Mouse (Mus musculus) T-helper 2 cell (primary cell): ENCODE measurements at regions not wholly inside any gene's neighbourhood (a gene's known extent, or its start where the extent isn't known, plus 50 kb on each side); places are given as distances from the start of the nearest gene placed in this dataset.

Source experiments
- in situ Hi-C: fragments of 300-600 bp; cut with MboI, MseI; formaldehyde crosslinking; loops from one replicate; pipeline ENCODE4 v1.15.1; 2025; ENCODE audit warnings: high pct_unique_total_duplicates

DNA sequence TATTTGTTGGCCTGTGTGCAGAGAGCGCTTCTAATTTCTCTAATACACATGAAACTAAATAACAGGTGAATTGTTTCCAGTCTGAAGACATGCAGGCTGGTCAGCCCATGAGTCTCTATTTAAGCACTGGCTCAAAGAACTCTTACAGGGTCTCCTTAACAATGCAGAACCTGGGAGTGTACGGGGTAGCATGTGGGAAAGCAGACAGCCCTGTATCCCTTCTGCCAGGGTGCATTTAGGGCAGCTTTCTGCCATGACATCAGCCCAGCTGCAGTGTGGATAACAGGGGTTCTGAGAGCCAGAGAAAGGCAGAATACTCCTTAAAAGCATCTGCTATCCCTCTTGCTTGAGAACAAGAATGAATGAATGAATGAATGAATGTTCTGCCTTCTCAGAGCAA, 164.7 kb downstream of the Grb14 start:
- in situ Hi-C loops, result no loop called here

DNA sequence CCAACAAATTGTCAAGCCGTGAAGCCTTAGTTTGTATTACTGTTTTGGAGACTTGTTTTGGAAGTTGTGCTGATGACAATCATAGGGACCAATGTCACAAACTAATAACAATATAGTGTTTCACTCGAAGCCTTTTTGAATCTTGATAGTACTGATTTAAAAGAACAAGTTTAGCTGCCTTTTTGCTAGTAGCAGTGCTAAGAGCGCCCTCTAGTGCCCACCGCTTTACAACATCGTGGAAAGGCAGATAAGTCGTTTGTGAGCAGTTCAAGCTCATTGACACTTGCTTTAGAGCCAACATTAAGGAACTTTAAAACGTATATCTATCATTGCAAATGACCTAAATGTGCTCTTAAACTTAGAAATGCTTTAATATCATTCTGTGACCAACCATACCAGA, 170.9 kb downstream of the Grb14 start:
- in situ Hi-C loops, result loop anchor here (10.0 kb wide), 1 partner anchor 809 kb away; no protein-coding TSS in a partner anchor

DNA sequence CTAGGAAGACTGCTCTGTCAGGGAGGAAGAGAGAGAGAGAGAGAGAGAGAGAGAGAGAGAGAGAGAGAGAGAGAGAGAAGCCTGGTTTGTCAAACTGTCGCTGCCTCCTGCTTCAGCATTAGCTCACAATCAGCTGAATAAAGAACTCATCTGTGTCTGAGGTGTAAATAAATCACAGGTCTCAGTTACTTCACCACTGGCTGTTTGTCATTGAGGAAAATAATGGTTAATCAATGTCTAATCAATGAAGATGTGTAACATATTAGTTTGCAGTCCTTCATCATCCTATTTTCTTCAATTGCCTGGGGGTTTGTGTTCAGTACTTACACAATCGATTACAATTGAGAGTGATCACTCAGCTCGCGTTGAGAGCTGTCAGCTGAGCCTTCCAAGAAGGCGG, 171.9 kb downstream of the Grb14 start:
- in situ Hi-C loops, result loop anchor here (10.0 kb wide), 1 partner anchor 808 kb away; no protein-coding TSS in a partner anchor

DNA sequence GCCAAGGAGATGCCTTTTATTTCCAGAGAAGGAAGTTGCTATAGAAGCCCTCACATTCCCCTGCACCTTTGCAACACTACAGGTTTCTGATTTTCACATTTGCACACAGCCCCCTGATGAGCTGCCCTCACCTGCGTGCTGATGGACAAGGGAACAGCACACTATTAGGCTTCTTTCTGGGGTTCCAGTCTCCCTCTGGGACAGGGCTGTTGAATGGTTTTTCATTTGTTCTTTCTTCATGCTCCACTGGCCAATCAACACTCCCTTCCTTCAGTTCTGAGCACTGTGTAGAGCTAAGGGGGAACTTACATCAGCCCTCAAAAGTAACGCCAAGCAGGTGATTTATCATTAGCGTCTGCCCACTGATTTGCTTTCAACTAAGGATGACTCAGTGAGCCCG, 173.7 kb downstream of the Grb14 start:
- in situ Hi-C loops, result loop anchor here (10.0 kb wide), 1 partner anchor 806 kb away; no protein-coding TSS in a partner anchor

DNA sequence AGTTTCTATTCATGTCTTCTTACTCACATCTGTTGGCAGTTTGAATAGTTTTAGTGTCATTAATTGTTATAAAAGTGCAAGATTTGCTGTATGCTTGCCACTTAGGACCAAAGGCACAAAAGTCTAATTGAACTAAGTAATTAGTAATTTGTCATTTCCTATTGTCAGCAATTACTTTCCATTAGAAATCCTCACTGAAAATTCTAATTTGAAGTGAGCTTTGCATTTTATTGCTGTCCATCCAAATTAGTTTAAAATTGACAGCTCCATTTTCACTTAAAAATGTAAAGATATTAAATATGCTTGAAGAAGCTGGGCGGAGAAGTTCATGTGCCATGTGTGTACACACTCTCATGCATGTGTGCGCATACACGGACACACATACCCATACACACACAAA, 174.1 kb downstream of the Grb14 start:
- in situ Hi-C loops, result loop anchor here (10.0 kb wide), 1 partner anchor 806 kb away; no protein-coding TSS in a partner anchor

DNA sequence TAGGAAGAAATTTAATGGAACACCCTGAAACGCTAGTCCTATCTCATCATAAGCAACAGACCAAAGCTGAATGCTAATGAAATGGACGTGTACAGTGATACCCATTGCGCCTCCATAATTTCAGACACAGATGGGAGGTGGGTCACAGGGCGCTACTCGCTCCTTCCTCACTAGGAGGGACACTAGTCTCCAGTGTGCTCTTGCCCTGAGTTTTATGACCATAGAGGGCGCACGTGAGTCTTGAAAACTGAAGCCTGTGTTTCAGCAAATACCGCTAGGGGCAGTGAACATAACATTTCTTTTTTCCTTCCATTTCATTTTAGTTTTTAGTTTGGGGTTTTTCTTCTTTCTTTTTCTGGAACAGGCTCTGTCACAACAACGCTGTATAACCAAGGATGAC, 200.3 kb downstream of the Grb14 start:
- in situ Hi-C loops, result no loop called here

DNA sequence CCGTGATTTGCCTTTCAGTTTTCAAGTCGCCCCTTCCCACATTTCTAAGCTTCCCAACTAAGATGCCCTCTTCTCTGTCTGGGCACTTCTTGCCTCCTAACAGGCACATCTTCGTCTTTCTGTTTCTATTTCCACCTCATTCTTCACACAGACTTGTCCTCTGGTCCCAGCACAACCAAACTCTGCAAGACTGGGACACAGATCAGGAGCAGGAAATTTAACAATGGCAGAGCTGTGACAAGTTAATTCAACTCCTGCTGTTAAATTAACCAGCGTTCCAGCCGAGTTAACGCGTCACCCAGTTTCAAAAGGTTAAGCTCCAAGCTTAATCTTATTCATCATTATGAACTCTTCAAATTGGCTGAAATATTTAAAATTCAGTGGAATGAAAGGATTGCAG, 200.9 kb downstream of the Grb14 start:
- in situ Hi-C loops, result no loop called here

DNA sequence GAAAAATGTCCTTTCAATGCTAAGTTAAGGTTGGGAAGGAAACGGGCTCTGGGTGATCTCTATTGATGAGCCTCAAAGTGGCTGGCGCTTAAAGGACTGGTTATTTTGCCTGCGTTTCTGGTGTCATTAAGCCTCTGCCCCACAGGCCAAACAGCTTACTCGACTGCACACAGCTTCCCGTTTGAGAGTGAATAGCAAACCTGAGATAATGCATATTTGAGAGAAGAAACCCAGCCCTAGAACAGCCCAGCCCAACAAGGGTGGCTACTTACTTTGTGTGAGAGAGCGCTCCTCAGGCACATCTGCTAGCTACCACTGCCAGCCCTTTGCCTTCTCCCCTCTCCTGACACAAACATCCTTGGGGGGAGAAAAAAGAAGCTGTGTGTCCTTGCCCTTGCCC, 201.7 kb downstream of the Grb14 start:
- in situ Hi-C loops, result no loop called here

DNA sequence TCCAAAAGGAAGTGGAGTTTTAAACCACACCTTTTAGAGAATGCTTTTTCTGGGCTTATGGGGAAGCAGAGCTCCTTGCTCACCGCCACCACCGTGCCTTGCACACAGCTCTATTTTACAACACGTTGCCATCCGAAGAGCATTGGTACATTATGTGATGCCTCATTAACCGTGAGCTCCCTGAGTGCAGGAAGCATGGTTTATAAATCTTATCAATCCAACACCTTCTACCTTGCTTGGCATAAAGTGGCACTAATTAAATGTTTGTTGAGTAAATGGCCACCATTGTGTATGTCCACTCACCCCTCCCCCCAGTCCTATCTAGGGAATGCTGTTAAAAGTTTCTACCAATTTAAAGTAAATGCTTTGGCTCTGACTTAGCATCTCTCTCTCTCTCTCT, 206.6 kb downstream of the Grb14 start:
- in situ Hi-C loops, result no loop called here
